Mouse (Mus musculus) layer of hippocampus, postnatal 36 days (tissue): ENCODE data around the gene Cbr3. TPM values are rescaled to one million over a fixed set of nuclear protein-coding genes. Genes with fewer than 3 reads are reported as not detected.
"Not testable (repeated sequence)": the region's sequence is repeated elsewhere in the genome, so short reads cannot be mapped to it uniquely, and the experiment has no call there.

Experiments used
- DNase-seq, 2 experiments: peaks; one replicate each; pipeline ENCODE4 v3.0.0; 2022
- total RNA-seq, 2 experiments: library from RNA; stranded (reverse); gene quantifications; 2 replicates each; pipeline ENCODE4 v1.2.3; 2021

The Cbr3 gene
- 10 to 100 TPM; 18.2 to 19.8 TPM for total RNA-seq

DNA sequence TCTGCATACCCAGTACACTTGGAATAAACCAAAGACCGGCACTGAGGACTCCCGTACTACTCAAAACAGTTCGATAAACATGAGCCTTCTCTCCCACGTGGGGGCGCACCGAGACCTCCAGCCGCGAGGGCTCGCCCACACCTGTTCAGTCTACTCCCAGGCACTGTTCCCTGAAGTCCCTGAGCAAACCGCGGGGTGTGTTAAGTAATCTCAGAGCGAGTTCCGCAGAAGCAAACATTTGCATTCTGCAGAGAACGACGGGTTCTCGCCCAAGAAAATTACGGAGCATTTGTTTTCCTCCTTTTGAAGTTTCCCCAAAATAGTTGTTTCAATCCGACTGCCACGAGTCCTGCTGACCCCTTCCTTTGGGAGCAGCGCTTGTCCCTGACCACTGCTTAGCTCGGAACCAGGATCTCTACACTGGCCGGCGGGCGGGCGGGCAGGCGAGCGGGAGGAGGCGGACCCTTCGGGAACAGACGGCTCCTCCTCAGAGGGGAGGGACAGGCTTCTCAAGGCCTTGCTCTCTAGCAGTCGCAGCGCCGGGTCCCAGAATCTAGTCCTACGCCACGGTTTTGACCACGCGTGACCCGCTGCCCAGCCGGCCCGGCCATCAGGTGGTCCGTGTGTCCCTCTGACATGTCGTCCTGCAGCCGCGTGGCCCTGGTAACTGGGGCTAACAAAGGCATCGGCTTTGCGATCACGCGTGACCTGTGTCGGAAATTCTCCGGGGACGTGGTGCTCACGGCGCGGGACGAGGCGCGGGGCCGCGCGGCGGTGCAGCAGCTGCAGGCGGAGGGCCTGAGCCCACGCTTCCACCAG lies at the start of gene Cbr3:
Gene Cbr3 (plus strand): TSS at position 527 of the 819 bp plus-strand sequence.
- DNase-seq, result peak; percentile 72 to 73

DNA sequence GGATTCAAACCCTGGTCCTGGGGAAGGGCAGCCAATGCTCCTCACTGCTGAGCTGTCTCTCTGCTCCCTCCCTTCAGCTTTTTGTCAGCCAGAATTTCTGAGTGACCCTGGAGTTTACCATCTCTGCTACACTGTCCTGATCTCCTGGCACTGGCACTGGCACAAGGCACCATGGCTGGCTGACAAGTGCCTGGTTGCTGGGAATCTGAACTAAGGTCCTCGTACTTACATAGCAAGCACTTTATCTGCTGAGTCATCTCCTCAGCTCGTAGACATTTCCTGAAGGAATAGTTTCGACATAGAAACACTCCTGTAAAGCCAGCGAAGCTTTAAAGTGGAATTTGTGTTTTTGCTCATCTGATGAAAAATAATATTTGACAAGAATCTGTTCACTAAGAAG lies 39.0 kb upstream of the Cbr3 start:
- no peak for DNase-seq

DNA sequence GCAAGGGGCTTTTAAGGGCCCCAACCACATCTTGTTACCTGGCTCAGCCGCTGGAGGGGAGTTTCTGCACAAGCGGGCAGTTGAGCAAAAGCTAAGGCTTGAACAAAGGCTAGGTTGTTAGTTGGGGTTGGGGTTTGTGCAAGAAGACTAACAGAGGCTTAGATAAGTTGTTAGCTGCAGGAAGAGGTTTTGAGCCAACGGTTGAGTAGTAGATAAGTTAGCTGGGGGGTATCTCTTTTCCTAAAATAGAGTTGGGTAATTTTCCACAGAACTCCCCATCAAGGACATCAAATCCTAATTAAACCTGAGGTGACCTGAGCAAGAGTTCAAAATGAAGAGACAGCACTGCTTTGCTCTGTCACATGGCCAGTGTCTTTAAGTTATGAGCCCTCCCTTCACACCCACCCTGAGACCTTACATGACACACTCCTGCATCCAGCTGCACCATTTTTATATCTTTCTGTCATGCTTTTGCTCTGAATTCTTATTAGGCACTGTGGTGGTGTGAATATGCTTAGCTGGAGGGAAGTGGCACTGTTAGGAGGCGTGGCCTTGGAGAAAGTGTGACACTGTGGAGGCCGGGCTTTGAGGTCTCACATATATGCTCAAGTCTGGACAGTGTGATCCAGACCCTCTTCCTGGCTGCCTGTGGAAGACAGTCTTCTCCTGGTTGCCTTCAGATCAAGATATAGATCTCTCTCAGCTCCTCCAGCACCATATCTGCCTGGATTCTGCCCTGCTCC lies 34.4 kb upstream of the Cbr3 start:
- DNase-seq, result no peak

DNA sequence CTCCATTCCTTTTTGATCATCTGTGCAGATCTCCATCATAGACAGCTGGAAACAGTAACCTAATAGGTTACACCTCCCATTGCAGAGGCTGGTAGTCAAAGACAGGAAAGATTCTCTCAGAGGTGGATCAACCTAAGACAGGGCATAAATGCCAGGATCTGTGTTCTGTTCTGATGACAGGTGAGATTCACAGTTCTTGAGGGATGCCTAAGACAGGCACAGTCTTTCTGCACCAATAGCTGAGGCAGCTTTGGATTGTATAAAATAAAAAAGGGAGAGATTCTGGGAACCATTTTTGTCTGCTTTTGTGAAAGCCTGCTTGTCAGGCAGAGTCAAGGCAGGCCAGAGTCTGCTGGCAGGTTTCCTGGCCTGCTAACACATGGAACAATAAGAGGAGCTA lies 15.0 kb upstream of the Cbr3 start:
- no peak for DNase-seq

DNA sequence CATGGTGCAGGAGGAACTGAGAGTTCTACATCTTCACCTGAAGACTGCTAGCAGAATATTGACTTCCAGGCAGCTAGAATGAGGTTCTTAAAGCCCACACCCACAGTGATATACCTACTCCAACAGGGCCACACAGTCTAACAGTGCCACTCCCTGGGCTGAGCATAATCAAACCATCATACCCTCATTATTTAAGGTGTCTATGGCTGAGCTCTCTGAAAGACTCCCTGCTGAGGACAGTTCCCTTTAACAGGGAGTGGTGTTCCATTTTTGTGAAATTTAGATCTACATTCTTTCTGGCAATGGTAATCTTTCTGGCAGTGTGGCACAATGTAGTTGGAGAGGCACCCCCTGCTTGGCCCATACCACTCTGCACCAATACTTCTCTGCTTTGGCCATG lies 13.5 kb upstream of the Cbr3 start:
- no peak for DNase-seq

DNA sequence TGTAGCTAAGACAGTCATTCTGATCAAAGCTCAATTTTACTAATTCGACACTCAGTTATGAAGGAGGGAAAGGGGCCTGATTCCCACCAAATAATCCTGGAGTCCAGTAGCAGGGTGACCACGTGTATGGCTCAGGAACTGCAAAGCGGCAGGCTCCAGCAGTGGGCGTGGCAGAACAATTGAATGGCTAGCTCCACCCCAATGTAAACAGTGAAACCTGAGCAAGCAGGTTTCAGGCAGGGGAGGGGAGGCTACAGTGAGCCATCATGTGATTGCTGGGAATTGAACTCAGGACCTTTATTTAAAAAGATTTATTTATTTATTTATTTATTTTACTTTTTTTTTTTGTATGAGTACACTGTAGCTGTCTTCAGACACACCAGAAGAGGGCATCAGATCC lies 12.5 kb upstream of the Cbr3 start:
- DNase-seq, result not testable (repeated sequence)

DNA sequence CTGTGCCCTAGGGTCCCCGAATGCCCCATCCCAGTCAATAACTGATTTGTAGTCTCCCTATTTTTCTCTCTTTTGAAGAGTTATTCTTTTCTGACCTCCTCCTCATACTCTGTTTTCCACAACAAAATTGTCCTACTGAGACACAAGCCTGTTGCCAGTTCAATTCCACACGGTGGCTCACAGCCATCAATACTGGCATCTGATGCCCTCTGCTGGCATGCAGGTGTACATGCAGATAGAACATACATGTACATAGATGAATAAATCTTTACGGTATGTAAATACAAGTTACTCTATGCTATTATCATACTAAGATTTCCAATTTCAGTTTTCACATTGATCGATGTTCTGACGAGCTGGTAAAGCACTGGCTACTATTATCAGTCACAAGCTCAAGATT lies 12.0 kb upstream of the Cbr3 start:
- no peak for DNase-seq

DNA sequence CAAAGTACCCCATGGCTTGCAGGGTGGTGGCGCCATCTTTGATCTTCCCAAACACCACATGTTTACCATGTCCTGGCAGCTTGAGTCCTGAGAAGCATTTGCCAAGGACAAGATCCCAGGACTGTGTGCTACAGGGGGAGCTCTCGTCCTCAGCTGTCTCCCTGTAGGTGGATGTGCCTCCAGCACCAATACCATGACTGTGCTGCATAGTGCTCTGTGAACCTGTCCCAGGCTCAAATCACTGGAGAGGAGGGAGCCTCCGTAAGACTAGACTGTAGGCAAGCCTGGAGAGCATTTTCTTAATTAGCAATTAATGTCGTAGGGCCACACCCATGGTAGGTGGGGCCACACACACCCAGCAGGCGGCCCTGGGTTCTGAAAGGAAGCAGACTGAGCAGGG lies 6.6 kb upstream of the Cbr3 start:
- no peak for DNase-seq

DNA sequence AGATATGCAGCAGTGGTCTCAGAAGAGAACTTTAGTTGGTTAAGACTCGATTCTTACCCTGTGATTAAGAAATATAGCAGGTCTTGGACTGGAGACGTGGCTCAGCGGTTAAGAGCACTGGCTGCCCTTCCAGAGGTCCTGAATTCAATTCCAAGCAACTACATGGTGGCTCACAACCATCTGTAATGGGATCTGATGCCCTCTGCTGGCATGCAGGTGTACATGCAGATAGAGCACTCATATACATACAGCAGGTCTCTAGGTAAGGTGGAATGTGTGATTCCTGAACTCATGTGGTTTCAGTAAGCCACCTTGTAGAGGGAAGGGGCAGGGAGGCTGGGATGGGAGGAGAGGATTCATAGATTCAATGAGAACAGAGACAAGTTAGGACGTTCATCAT lies 4.8 kb upstream of the Cbr3 start:
- no peak for DNase-seq

DNA sequence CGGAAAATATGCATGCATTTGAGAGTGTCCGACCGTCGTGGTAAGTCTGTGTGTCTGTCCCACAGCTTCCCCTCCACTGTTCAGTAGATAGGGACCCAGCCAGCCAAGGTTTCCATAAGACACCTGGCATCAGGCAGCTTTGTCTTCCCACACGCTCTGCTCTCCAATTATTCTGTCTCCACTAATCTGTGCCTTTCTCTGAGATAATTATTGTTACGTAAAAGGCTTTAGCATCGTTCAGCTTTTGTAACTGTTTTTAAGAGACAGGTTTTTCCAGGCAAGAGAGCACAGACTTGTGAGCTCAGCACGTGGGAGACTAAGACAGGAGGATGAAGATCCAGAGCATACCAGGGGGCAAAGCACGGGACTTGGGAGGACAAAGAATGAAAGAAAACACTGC lies 3.9 kb upstream of the Cbr3 start:
- peak in 1 of 2 experiments; percentile 14 for DNase-seq

DNA sequence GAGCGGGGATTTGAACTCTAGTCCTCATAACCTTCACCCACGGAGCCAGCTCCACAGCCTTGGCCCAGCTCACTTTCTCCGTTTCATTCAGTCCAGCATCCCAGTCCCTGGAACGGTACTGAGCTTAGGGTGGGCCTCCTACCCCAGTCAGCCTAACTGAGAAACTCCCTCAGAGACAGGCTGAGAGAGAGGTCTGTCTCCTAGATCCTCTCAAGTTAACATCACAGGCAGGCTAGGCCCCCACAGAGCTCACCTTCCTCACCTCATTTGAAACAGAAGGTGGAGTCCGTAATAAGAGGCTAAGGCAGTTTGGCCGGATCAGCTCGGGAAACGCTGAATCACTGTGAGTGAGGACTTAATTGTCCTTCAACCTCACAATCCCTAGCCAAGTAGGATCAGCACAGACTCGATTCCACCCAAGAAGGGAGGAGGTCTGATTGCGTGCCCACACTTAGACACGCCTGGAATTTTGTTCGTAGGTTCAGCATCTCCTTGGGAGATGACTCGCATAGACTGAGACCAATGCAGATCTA lies 793 bp upstream of the Cbr3 start:
- no peak for DNase-seq

DNA sequence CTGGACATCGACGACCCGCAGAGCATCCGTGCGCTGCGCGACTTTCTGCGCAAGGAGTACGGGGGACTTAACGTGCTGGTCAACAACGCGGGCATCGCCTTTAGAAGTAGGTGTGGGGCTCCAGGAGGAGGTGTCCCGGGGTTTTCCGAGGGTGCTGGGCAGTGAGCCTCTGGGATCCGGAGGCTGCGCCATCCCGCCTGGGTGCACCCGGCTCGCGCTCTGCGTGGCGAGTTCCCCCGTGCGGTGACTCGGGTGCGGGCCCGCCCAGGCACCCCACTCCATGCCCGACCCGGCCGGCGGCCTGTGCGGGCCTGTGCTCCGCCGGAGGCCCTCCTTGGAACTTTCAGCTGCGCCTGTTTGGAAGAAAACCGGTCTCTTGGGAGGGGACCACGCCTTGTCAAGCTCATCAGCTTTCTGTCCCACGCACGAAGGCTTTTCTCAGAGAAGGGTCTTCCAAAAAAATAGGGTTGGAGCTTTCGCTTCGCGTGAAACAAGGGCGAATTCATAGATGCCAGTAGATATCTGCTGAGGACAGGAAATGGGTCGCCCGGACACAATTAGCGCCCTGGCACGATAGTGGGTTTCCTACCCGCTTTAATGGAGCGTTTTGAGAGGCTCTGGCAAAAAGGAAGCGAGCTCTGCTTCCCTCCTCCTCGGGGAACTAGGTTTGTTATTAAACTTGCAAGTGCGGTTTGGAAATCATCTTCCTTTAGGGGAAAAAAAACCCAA lies 657 bp downstream of the Cbr3 start:
- peak; percentile 25 to 49 for DNase-seq

DNA sequence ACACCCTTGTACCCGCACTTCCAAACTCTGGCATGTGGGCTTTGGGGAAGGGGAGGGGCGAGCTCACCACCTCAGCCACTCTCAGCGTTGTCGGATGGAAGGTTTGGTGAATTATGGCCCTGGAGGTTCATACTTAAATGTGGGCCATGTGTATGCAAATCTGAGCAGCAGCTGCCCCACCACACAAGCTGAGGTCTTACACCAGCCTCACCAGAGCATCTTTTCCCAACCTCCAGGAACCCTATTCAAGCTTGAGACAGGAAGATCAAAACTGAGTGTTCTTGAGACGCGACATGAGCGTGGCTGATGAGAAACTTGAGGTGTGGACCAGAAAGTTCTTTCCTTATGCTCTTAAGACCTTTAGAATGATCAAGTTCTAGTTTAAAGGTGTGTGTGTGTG lies 1.4 kb downstream of the Cbr3 start:
- DNase-seq, result no peak

DNA sequence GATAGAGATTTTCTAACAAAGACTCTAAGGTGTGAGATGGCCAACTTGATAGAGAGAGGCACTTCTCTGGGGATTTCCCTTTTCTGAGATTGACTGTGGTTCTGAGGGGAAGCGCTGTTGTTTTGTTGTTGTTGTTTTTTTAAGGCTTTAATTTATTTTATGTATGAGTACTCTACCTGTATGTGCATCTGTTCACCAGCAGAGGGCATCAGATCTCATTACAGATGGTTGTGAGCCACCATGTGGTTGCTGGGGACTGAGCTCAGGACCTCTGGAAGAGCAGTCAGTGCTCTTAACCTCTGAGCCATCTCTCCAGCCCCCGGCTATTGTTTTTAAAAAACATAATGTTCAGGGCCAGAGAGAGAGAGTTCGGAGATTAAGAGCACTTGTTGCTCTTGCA lies 2.8 kb downstream of the Cbr3 start:
- not testable (repeated sequence) for DNase-seq

DNA sequence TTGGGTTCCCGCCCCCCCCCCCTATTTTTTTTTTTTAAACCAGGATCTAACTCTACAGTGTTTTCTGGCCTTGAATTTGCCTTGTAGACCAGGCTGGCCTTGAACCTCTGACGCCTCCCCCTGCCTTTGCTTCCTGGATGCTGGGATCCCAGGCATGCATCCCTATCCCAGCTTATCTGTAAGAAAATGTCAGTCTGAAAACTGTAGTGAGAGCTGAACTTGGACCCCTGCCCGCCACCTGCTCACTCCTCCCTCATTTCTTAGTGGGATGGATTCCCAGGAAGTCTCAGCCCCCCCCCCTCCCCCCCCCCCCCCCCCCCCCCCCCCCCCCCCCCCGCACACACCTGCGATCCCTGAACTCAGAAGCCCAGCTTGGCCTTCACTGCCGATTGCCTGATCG lies 3.4 kb downstream of the Cbr3 start:
- no peak for DNase-seq

DNA sequence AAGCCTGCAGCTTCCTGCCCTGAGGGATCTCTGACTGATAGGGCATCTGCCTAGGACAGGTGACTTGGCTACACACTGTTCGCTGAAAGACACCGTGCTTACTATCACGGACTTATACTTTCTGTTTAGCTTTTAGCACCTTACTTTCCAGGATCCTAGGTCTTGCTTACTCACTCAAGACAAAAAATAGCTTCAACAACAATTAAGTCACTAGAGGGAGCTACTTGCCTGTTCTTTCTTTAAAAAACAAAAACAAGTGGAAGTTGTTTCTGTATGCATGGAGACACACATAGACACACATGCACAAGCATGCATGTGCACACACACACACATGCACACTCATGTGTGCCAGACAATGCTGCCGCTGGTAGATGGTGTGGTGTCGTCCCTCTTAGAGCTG lies 3.9 kb downstream of the Cbr3 start:
- no peak for DNase-seq

DNA sequence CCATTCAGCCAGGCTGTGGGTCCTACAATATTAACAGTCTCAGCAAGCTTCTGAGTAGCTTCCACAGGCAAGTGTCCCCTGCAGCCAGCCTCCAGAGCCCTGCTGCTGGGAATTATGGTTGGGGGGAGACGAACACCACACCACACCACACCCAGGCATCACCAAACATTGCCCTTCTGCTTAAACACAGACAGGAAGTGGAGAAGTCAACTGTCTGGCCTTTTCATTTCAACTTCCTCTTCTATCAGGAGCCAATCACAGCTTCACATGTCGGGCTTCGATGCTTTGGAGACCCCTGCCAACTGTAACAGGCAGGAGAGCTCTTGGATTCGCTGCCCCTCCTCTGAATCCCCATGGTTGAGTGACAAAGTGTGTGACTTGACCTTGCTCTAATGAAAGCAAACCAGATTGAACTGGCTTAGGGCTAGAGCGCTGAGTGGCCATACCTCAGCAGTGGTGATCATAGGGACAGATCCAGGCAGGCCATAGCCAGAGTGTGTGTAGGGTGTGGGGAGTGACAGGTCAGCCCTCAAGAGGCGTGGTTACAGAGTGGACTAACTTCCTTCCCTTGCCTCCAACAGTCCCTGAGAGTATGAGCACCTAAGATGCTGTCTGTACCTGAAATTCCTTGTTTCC lies 8.3 kb downstream of the Cbr3 start:
- no peak for DNase-seq

DNA sequence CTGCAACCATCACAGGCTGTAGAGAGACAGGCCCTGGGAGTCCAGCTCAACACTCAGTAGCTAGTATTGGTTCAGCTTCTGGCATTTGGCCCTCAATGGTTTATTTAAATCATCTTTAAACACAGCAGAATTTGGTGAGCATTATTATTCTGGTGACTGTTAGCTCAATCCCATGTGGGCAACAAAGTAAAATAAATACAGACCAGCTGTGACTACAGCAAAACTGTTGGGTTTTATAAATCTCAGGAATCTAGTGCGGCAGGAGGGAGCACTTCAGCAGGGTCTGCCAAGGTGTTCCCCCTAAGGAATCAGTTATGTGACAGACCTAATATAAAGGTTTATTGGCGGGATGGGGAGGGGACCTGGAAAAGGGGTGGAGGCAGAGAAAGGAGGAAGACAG lies 9.7 kb downstream of the Cbr3 start:
- no peak for DNase-seq

DNA sequence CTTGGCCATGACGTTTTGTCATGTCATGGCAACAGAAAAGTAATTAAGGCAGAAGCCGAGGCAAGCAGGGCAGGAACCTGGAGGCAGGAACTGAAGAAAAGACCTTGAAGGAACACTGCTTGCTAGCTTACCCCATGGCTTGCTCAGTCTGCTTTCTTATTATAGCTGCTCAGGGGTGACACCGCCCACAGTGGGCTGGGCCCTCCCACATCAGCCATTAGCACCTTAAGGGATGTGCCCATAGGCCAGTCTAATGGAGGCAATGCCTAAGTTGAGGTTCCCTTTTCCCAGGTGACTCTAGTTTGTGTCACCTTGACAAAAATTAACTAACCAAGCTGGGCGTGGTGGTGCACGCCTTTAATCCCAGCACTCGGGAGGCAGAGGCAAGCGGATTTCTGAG lies 24.1 kb downstream of the Cbr3 start:
- no peak for DNase-seq

DNA sequence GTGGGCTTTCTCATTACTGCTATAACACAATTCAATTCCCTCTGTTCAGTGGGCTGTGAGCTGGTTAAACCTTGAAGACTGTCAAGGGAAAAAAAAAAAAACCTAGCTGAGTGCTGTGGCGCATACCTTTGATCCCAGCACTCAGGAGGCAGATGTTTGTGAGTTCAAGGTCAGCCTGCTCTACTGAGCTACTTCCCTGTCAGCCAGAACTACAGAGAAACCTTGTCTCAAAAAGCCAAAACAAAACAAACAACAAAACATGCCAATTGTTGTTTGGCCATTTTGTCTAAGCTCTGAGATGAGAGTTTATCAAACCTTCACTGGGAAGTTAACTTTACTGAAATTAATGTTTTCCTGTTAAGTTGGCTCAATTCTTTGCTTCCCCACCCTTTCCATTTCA lies 26.2 kb downstream of the Cbr3 start:
- no peak for DNase-seq

DNA sequence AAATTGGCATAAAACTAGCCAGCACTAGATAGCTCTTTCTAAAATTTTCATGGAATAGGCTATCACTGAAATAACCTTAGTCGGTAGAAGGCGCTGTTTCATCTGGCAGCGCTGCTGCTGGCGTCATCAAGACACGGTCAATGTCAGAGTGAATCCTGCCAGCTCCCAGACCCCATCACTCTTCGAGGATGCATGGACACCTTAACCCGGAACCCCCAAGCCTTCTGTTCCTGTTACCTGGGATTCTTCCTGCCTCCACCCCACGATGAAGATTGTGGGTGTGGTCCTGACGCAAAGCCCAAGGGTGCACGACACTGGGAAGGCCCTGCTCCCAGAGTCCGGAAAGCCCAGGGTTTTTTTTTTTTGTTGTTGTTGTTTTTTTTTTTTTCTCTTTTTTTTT lies 27.9 kb downstream of the Cbr3 start:
- peak; percentile 70 to 72 for DNase-seq

DNA sequence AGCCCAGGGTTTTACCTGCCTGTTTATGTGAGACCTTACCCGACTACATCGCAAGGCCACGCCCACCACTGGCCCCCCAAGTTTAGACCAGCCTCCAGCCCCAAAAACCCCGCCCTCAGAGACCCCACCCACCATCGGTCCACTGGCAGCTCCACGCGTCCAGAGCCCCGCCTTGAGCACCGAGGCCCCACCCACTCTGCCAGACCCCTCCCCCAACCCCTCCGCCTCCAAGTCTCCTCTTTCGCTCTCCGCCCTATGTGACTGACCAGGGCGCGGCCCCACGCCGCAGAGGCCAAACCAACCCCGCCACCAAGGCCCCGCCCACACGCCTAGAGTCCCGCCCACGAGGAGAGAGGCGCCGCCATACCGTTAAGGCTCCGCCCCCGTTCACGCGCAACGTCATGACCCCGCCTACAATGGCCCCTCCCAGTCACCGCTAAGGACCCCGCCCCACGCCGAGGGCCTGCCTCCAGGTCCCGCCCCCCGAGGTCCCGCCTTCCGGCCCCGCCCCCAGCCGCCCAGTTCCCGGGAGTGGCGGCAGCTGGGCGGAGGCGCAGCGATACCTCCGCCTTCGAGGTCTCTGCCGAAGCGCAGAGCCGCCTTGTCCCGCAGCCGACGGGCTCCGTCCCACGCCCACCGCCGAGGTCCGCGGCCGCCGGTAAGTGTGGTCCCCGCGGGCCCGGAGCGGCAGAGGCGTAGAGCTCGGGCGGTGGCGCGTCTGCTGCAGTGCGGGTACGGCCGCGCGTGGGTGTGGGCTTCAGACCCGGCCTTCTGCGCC lies 28.6 kb downstream of the Cbr3 start, which contains the start of gene Dop1b:
Gene Dop1b (plus strand): TSS at position 494 of the 778 bp plus-strand sequence.
- DNase-seq, result peak; percentile 98
